Mouse (Mus musculus) lung, postnatal 14 days (tissue): ENCODE measurements around the gene Wdr73.
A peak's percentile ranks its signal among the peaks of the same experiment; 100 is the strongest.
"Not testable (repeated sequence)": the region's sequence is repeated elsewhere in the genome, so short reads cannot be mapped to it uniquely, and the experiment has no call there.

Experiments
- DNase-seq: peaks from one replicate; pipeline ENCODE4 v3.0.0; 2021

Wdr73 gene

GRCm38 (mm10) chr7:80900944-80901501, at the start of gene Wdr73:
Gene Wdr73, minus strand, starts transcription at chr7:80901269.
- peak; percentile 91 for DNase-seq

GRCm38 (mm10) chr7:80947445-80948350, 46.6 kb upstream of the Wdr73 start, which contains the start of gene Sec11a:
Gene Sec11a, minus strand, starts transcription at chr7:80947780.
- DNase-seq: peak; percentile 92

- no peak for DNase-seq
Observed at GRCm38 (mm10) chr7:80939808-80940207, 38.7 kb upstream of the Wdr73 start.

- not testable (repeated sequence) for DNase-seq
Observed at GRCm38 (mm10) chr7:80937304-80937666, 36.2 kb upstream of the Wdr73 start.

- DNase-seq: not testable (repeated sequence)
Observed at GRCm38 (mm10) chr7:80936617-80937303, 35.7 kb upstream of the Wdr73 start.

GRCm38 (mm10) chr7:80935834-80936233, 34.8 kb upstream of the Wdr73 start:
- no peak for DNase-seq

GRCm38 (mm10) chr7:80932777-80933176, 31.7 kb upstream of the Wdr73 start:
- DNase-seq: no peak

- no peak for DNase-seq
Observed at GRCm38 (mm10) chr7:80931618-80932207, 30.6 kb upstream of the Wdr73 start.

- DNase-seq: no peak
Observed at GRCm38 (mm10) chr7:80923165-80923564, 22.1 kb upstream of the Wdr73 start.

GRCm38 (mm10) chr7:80919647-80920008, 18.6 kb upstream of the Wdr73 start:
- no peak for DNase-seq

- DNase-seq: no peak
Observed at GRCm38 (mm10) chr7:80918982-80919646, 18.0 kb upstream of the Wdr73 start.

- no peak for DNase-seq
Observed at GRCm38 (mm10) chr7:80917916-80918465, 16.9 kb upstream of the Wdr73 start.

GRCm38 (mm10) chr7:80912496-80912895, 11.4 kb upstream of the Wdr73 start:
- DNase-seq: no peak

GRCm38 (mm10) chr7:80911053-80911452, 10.0 kb upstream of the Wdr73 start:
- DNase-seq: no peak

- DNase-seq: peak; percentile 68
Observed at GRCm38 (mm10) chr7:80904921-80905515, 3.9 kb upstream of the Wdr73 start, which contains the start of gene Nmb. Gene Nmb, minus strand, starts transcription at chr7:80905076.

- no peak for DNase-seq
Observed at GRCm38 (mm10) chr7:80903625-80904422, 2.8 kb upstream of the Wdr73 start.

- no peak for DNase-seq
Observed at GRCm38 (mm10) chr7:80901541-80902274, 639 bp upstream of the Wdr73 start.

- DNase-seq: no peak
Observed at GRCm38 (mm10) chr7:80897721-80898120, 3.3 kb downstream of the Wdr73 start.

- DNase-seq: no peak
Observed at GRCm38 (mm10) chr7:80897134-80897533, 3.9 kb downstream of the Wdr73 start.

GRCm38 (mm10) chr7:80894815-80895519, 6.1 kb downstream of the Wdr73 start:
- no peak for DNase-seq
